Mouse (Mus musculus) embryonic facial prominence, embryonic 13.5 days (tissue): ENCODE measurements around the gene Anxa10. TPM values are rescaled to one million over a fixed set of nuclear protein-coding genes. Genes with fewer than 3 reads are reported as not detected.

Experiments used
- ATAC-seq: fragments of 200-750 bp; cut with Nextera tagmentation; 2 replicates; pipeline ENCODE4 v1.8.0; 2017; ENCODE audit warnings: low read depth; ENCODE audit not compliant: insufficient number of reproducible peaks, insufficient read depth, low FRiP score, low TSS enrichment
- H3K27ac ChIP-seq: fragments of 300-500 bp; sonication (generic); 2 replicates; pipeline ENCODE4 v1.5.1; 2015; ENCODE audit warnings: moderate library complexity, mild to moderate bottlenecking, inconsistent platforms
- H3K27me3 ChIP-seq: fragments of 300-500 bp; sonication (generic); 2 replicates; pipeline ENCODE4 v1.6.1; 2015; ENCODE audit warnings: mild to moderate bottlenecking, inconsistent platforms
- H3K36me3 ChIP-seq: fragments of 300-500 bp; sonication (generic); 2 replicates; pipeline ENCODE4 v1.6.1; 2015; ENCODE audit warnings: mild to moderate bottlenecking, inconsistent platforms
- H3K4me1 ChIP-seq: fragments of 300-500 bp; sonication (generic); 2 replicates; pipeline ENCODE4 v1.6.1; 2015; ENCODE audit warnings: inconsistent platforms
- H3K4me2 ChIP-seq: fragments of 300-500 bp; sonication (generic); 2 replicates; pipeline ENCODE4 v1.6.1; 2015; ENCODE audit warnings: moderate library complexity, mild to moderate bottlenecking, inconsistent platforms
- H3K4me3 ChIP-seq: fragments of 300-500 bp; sonication (generic); 2 replicates; pipeline ENCODE4 v1.5.1; 2015; ENCODE audit warnings: mild to moderate bottlenecking, inconsistent platforms
- H3K9ac ChIP-seq: fragments of 300-500 bp; sonication (generic); 2 replicates; pipeline ENCODE4 v1.6.1; 2015; ENCODE audit warnings: mild to moderate bottlenecking, inconsistent platforms
- H3K9me3 ChIP-seq: fragments of 300-500 bp; sonication (generic); 2 replicates; pipeline ENCODE4 v1.6.1; 2016; ENCODE audit warnings: inconsistent platforms
- WGBS: fragments of 180-500 bp; shearing (Covaris S2); methylation state at CpG from one replicate; pipeline ENCODE4 v1.1.7; 2015; ENCODE audit warnings: mixed read lengths; 5-methylcytosine and 5-hydroxymethylcytosine counted together
- polyA plus RNA-seq: library from polyadenylated mRNA; unstranded; fragments of >200 nt; fragmentation: Nextera tagmentation; extraction: Ambion mirVana; gene quantifications from 2 replicates; pipeline ENCODE4 v1.2.1, GENCODE M21; 2015

Anxa10 gene
- not detected in 2 replicates for polyA plus RNA-seq

DNA sequence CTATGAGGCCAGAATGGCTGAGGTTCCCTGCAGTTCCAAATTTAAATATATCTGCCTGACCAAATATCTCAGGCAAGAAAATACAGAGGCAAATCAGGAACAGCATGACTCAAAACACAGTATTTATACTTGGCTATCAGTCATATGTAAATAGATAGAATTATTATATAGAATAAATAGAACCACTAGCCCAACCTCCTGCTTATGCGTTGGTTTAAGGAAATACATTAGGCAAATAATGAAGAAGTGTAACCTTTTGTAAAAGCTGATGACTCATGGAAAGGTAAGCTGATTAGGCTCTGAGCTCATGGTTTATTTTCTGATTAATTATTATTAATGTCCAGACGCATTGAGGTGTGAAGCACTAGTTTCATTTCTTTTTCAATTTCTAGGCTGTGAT is at the start of gene Anxa10:
Gene Anxa10 (minus strand): TSS at position 53 of the 400 bp plus-strand sequence.
- Histone ChIP-seq H3K4me2 (no peak within 1 kb of the TSS), H3K36me3 (no peaks in the 10 kb centered on the region), H3K27ac (no peak within 1 kb of the TSS), H3K9ac (no peak within 1 kb of the TSS), H3K4me3 (no peak within 1 kb of the TSS), H3K9me3 (no peaks in the 10 kb centered on the region), H3K27me3 (no peaks in the 10 kb centered on the region), H3K4me1 (no peaks in the 10 kb centered on the region)
- WGBS = 87% methylated on average over 2 of the region's 2 CpGs
- ATAC-seq = no peak

DNA sequence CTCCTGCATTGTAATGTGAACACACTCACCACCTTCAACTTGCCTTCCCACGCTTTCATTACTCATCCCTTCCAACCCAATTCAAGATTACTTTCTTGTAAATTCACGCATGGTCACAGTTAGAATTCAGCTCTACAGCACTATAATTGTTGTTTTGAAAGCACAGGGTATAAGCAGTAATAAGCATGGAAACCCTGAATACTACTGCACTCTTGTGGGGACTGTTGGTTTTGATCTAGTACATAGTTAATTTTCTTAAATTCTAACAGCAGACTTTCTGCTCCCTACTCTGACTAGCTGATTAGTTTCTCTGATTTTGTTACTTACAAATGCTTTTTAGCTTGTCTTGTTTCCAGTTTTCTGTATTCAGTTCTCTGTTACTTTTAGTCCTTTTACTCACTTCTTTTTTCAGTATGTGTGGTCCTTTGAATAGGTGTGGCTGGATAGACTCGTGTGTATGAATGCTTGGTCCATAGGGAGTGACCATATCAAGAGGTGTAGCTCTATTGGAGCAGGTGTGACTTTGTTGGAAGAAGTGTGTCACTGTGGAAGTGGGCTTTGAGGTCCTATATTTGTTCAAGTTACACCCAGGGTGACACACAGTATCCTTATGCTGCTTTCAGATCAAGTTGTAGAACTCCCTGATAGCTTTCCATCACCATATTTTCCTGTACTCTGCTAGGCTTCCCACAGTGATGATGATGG is 9.9 kb upstream of the Anxa10 start:
- no peaks in the 10 kb centered on the region for H3K4me1 ChIP-seq
- no peaks in the 10 kb centered on the region for H3K27me3 ChIP-seq
- WGBS = 76% methylated on average over 3 of the region's 3 CpGs
- no peak overlapping the region for H3K27ac ChIP-seq
- no peaks in the 10 kb centered on the region for H3K9me3 ChIP-seq
- no peak overlapping the region for H3K9ac ChIP-seq
- H3K36me3 ChIP-seq = no peaks in the 10 kb centered on the region
- ATAC-seq = no peak
- H3K4me3 ChIP-seq = no peak overlapping the region
- no peak overlapping the region for H3K4me2 ChIP-seq

DNA sequence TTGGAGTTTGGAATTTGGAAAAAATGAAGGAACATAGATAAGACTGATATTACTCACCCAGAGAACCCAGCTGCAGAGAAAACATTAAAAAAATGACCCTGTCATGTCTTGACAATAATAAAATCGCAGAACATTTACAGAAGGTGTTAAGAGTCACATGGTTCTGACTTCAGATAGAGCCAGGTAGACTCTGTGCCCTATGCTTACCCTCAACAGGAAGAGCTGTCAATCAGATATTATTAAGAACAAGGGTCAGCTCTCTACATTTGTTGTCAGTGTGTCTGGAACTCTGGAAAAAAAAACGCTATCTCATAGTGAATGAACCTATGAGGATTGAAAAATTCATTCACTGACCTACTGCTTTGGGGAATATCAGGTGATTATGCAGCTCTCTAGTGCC is 25.7 kb downstream of the Anxa10 start:
- no peak overlapping the region for H3K27ac ChIP-seq
- no peak overlapping the region for H3K4me2 ChIP-seq
- H3K27me3 ChIP-seq = no peaks in the 10 kb centered on the region
- no peak overlapping the region for H3K9ac ChIP-seq
- H3K4me3 ChIP-seq = no peak overlapping the region
- no peak for ATAC-seq
- no peaks in the 10 kb centered on the region for H3K36me3 ChIP-seq
- H3K9me3 ChIP-seq = no peaks in the 10 kb centered on the region
- WGBS = 86% methylated on average over 2 of the region's 2 CpGs
- no peaks in the 10 kb centered on the region for H3K4me1 ChIP-seq

DNA sequence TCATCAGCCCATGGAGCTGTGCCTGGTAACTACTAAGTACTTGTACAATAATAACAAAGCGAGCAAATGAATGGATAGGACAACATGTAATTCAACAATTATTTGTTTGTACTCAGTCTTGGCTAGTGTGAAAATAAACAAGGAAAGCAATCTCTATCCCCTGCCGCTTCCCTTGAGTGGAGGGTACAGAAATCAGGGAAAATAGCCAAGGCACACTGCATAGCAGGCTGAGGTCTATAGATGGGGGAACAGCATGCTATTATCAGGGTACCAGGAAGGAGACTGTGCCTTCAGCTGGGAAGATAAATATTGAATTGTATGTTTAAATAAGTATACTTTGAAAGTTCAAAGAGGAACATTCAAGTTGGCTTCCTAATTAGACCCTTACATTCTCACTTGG is 41.1 kb downstream of the Anxa10 start:
- no peaks in the 10 kb centered on the region for H3K36me3 ChIP-seq
- no peaks in the 10 kb centered on the region for H3K27me3 ChIP-seq
- no peak overlapping the region for H3K4me2 ChIP-seq
- H3K9ac ChIP-seq = no peak overlapping the region
- no peaks in the 10 kb centered on the region for H3K9me3 ChIP-seq
- 86% methylated on average over 2 of the region's 2 CpGs for WGBS
- no peak for ATAC-seq
- no peaks in the 10 kb centered on the region for H3K4me1 ChIP-seq
- no peak overlapping the region for H3K27ac ChIP-seq
- H3K4me3 ChIP-seq = no peak overlapping the region

DNA sequence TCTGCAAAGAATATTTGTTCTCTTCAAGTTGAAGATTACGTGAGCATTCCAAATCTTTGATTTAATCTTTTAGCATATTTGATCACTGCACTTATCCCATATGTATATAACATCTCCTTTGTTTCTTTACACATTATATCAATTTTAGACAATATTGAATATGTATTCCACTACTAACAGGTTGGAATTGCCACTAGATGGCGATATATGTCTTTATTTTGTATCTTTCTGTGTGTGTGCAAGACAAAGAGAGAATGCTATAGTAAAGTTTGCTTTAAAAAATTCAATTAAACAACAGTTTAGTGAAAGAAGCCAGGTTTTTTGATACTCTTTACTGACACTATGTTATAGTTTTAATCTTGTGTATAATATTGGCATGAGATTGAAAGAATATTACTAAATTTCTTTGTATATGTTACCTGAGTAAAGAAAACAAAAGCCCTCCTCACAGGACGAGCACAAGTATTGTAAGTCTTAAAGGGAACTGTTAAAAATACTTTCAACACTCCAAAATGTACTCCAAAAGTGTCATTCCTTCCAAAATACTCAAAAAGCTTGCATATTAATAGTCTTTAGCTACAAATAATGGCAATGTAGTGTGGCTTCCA is 42.7 kb downstream of the Anxa10 start:
- Histone ChIP-seq H3K4me1 (no peaks in the 10 kb centered on the region), H3K9ac (no peak overlapping the region), H3K36me3 (no peaks in the 10 kb centered on the region), H3K27me3 (no peaks in the 10 kb centered on the region), H3K4me3 (no peak overlapping the region), H3K27ac (no peak overlapping the region), H3K9me3 (no peaks in the 10 kb centered on the region), H3K4me2 (no peak overlapping the region)
- ATAC-seq = 0 out of 2 replicates have a peak, but pooled peaks have one; percentile 37
- WGBS = 51% methylated on average over 3 of the region's 3 CpGs

DNA sequence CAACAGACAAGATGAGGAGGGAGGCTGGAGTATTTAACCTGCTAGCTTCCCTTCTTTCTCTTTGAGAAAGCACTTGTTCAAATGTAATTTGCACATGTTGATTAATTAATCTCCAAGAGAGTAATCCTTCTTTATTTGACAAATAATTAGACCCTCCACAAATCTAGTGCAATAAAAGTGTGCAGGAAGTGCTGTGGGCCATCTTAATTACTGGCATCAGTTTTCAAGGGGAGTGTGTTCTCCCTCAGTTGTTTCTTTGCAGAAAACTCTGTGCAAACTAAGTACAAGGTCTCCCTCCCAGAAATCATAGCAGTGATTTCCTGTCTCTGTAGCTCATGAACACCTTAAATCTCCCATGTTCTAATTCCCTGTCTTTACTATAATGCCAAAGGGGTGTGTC is 54.6 kb downstream of the Anxa10 start:
- Histone ChIP-seq H3K4me1 (no peaks in the 10 kb centered on the region), H3K9me3 (no peaks in the 10 kb centered on the region), H3K27me3 (no peaks in the 10 kb centered on the region), H3K4me2 (no peak overlapping the region), H3K4me3 (no peak overlapping the region), H3K27ac (no peak overlapping the region), H3K36me3 (no peaks in the 10 kb centered on the region), H3K9ac (no peak overlapping the region)
- ATAC-seq = no peak

DNA sequence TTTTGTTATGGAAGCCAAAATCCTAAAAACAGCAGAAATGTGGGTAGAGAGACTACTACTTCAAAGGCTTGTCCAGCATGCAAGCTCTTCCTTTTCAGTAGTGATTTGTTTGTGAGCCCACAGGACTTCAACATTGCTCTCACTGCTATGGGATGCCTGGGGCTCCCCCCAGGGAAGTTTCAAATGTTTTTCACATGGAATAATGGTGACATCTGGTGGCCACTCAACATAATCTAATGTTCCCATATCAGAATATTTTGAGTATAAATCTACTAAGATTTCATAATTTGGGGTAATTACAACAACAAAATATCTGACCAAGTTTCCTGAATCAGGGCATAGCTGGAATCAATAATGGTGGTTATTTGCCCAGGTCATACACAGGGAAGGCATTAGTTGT is 62.6 kb downstream of the Anxa10 start:
- no peak overlapping the region for H3K27ac ChIP-seq
- no peak overlapping the region for H3K4me3 ChIP-seq
- H3K9ac ChIP-seq = no peak overlapping the region
- no peaks in the 10 kb centered on the region for H3K27me3 ChIP-seq
- no peaks in the 10 kb centered on the region for H3K9me3 ChIP-seq
- H3K36me3 ChIP-seq = no peaks in the 10 kb centered on the region
- no peak overlapping the region for H3K4me2 ChIP-seq
- H3K4me1 ChIP-seq = no peaks in the 10 kb centered on the region
- ATAC-seq = no peak

DNA sequence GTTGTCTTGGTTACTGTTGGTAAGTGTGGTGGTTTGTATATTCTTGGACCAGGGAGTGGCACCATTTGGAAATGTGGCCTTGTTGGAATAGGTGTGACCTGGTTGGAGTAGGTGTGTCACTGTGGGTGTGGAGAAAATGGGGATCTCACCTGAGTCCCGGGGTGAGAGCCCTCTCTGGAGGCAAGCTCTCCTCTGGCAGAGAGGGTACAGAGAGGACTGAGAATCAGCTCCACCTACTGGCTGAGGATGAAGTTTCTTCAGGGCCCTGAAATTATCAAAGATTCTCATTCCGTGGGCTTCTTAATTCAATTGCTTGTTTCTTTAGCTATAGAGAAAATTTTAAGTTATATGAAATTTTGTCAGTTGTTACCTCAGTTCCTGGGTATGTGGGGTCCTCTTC is 76.1 kb downstream of the Anxa10 start:
- Histone ChIP-seq H3K4me1 (no peaks in the 10 kb centered on the region), H3K4me3 (no peak overlapping the region), H3K9ac (no peak overlapping the region), H3K36me3 (no peaks in the 10 kb centered on the region), H3K27me3 (no peaks in the 10 kb centered on the region), H3K9me3 (peaks cover 5% of the 10 kb centered on the region; the same call in 1 of the 2 replicates), H3K27ac (no peak overlapping the region), H3K4me2 (no peak overlapping the region)
- peak; percentile 52; the same call in 1 of the 2 replicates for ATAC-seq
- WGBS = 34% methylated on average over 2 of the region's 2 CpGs

DNA sequence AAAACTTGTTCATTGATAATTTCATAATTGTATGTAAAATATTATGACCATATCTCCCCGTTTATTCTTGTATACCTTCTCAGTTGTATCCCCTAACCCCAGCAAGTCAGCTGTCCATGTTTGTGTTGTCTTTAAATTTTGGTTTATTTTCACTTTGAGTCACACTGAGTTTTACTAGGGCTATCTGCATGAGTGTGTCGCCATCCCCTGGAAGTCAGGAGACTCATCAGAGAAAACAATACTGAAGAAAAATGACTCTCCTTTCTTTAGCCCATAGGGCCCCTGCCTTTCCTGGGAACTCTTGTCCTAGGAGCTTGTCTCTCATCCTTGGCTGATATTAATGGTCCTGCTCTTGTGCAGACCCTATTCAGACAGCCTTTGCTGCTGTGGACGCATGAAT is 88.6 kb downstream of the Anxa10 start:
- no peak for ATAC-seq
- WGBS = 77% methylated on average over 3 of the region's 3 CpGs
- H3K9me3 ChIP-seq = no peaks in the 10 kb centered on the region
- H3K36me3 ChIP-seq = no peaks in the 10 kb centered on the region
- H3K4me3 ChIP-seq = no peak overlapping the region
- no peak overlapping the region for H3K27ac ChIP-seq
- H3K4me2 ChIP-seq = no peak overlapping the region
- H3K27me3 ChIP-seq = no peaks in the 10 kb centered on the region
- no peaks in the 10 kb centered on the region for H3K4me1 ChIP-seq
- H3K9ac ChIP-seq = no peak overlapping the region

DNA sequence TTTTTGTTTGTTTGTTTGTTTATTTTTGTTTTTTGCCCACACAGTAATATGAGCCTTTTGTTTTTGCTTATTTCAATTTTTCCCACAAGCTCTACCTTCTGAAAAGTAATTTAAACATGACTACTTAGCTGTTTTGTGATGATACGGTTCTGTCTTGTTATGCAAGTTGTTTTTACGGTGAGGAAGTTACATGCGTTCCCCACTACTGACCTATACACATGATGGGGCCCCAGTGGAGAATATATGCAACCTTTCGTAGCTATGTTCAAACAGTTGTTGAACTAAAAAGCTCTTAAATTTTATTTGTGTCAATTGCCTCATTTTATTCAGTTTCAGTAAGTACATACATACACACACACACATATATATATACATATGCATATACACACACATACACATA is 108.4 kb downstream of the Anxa10 start:
- 90% methylated on average over 4 of the region's 4 CpGs for WGBS
- H3K4me3 ChIP-seq = no peak overlapping the region
- no peaks in the 10 kb centered on the region for H3K4me1 ChIP-seq
- H3K36me3 ChIP-seq = no peaks in the 10 kb centered on the region
- H3K9me3 ChIP-seq = no peaks in the 10 kb centered on the region
- H3K9ac ChIP-seq = no peak overlapping the region
- no peaks in the 10 kb centered on the region for H3K27me3 ChIP-seq
- H3K4me2 ChIP-seq = no peak overlapping the region
- no peak overlapping the region for H3K27ac ChIP-seq
- ATAC-seq = no peak

DNA sequence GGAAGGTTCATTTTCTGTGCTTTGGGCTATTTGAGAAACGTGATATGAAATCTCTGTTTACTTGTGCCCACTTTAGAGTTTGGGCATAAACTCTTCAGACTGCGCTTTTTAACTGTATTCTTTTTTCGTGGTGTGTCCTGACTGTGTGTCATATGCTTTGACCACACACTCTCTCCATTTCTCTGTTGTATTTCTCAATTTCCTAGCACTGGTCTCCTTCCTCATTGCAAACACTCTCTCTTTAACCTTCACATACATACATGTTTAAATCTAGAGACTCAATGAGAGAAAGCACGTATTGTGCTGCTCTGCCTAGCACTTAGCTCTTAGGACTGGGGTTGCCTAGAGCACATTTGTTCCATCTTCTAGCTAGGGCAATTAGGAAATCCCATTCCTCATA is 108.8 kb downstream of the Anxa10 start:
- Histone ChIP-seq H3K27ac (no peak overlapping the region), H3K36me3 (no peaks in the 10 kb centered on the region), H3K4me2 (no peak overlapping the region), H3K4me1 (no peaks in the 10 kb centered on the region), H3K27me3 (no peaks in the 10 kb centered on the region), H3K9me3 (peaks cover 2% of the 10 kb centered on the region; the same call in 1 of the 2 replicates), H3K9ac (no peak overlapping the region), H3K4me3 (no peak overlapping the region)
- WGBS = 82% methylated on average over 4 of the region's 4 CpGs
- no peak for ATAC-seq
